Mouse (Mus musculus) granulocyte monocyte progenitor cell, adult 5-6 weeks (primary cell): ENCODE results near the gene Cdk2. TPM values are rescaled to one million over a fixed set of nuclear protein-coding genes. Genes with fewer than 3 reads are reported as not detected.

Source experiments
- ATAC-seq: replicated peaks from 2 replicates; pipeline ENCODE4 v1.8.0; 2016; ENCODE audit warnings: mild to moderate bottlenecking, moderate TSS enrichment, inconsistent platforms; ENCODE audit not compliant: poor library complexity, severe bottlenecking
- total RNA-seq, 2 experiments: library from RNA; stranded (forward) in 1 of 2; stranded (reverse) in 1 of 2; fragments of 200-712, 200-1000 nt in 1 of 2; fragments of >200 nt in 1 of 2; fragmentation: Nextera tagmentation in 1 of 2; gene quantifications; 2 replicates each; pipeline ENCODE4 v1.2.3; 2014 to 2017

Gene Cdk2
- total RNA-seq, 2 experiments from 2014 or later = 60.3 to 101 TPM

- ATAC-seq = no peak
These were observed 474 bp upstream of the Cdk2 start for GRCm38 (mm10) chr10:128705317-128705693.

GRCm38 (mm10) chr10:128703895-128704294 is 936 bp downstream of the Cdk2 start, which contains the start of gene Pmel:
Gene Pmel, plus strand, starts transcription at chr10:128704195.
- no peak for ATAC-seq

GRCm38 (mm10) chr10:128702328-128703007 is 2.4 kb downstream of the Cdk2 start:
- peak; percentile 29 for ATAC-seq

- no peak for ATAC-seq
These were observed 4.1 kb downstream of the Cdk2 start for GRCm38 (mm10) chr10:128700712-128701111.

GRCm38 (mm10) chr10:128699611-128700010 is 5.2 kb downstream of the Cdk2 start:
- no peak for ATAC-seq

GRCm38 (mm10) chr10:128699006-128699405 is 5.8 kb downstream of the Cdk2 start:
- no peak for ATAC-seq

GRCm38 (mm10) chr10:128697072-128697725 is 7.6 kb downstream of the Cdk2 start:
- no peak for ATAC-seq

GRCm38 (mm10) chr10:128695992-128696807 is 8.6 kb downstream of the Cdk2 start, which contains the start of gene Rab5b:
Gene Rab5b, minus strand, starts transcription at chr10:128696264.
- ATAC-seq = peak; percentile 86

GRCm38 (mm10) chr10:128695411-128695991 is 9.3 kb downstream of the Cdk2 start:
- no peak for ATAC-seq

GRCm38 (mm10) chr10:128674469-128675008 is 30.3 kb downstream of the Cdk2 start:
- ATAC-seq = peak; percentile 41

GRCm38 (mm10) chr10:128673763-128674468 is 30.9 kb downstream of the Cdk2 start, which contains the start of gene Suox:
Gene Suox, minus strand, starts transcription at chr10:128674073.
- ATAC-seq = peak; percentile 84

- ATAC-seq = no peak
These were observed 33.7 kb downstream of the Cdk2 start for GRCm38 (mm10) chr10:128671148-128671547.

GRCm38 (mm10) chr10:128668790-128669672 is 35.8 kb downstream of the Cdk2 start:
- 0 out of 2 replicates have a peak, but pooled peaks have one; percentile 26 for ATAC-seq

- no peak for ATAC-seq
These were observed 39.0 kb downstream of the Cdk2 start for GRCm38 (mm10) chr10:128665806-128666205.

- ATAC-seq = no peak
These were observed 39.5 kb downstream of the Cdk2 start for GRCm38 (mm10) chr10:128665307-128665706.

- ATAC-seq = no peak
These were observed 40.0 kb downstream of the Cdk2 start for GRCm38 (mm10) chr10:128664808-128665207.

GRCm38 (mm10) chr10:128663441-128664220 is 41.2 kb downstream of the Cdk2 start:
- peak; percentile 54 for ATAC-seq

- ATAC-seq = peak; percentile 59; the same call in 1 of the 2 replicates
These were observed 42.4 kb downstream of the Cdk2 start for GRCm38 (mm10) chr10:128662465-128662864.
